Mouse (Mus musculus): Measurements from ENCODE around the gene Ifitm5. TPM values are rescaled to one million over a fixed set of nuclear protein-coding genes. Genes with fewer than 3 reads are reported as not detected.

Ifitm5 gene
- polyA plus RNA-seq, 1 experiment, result not detected

DNA sequence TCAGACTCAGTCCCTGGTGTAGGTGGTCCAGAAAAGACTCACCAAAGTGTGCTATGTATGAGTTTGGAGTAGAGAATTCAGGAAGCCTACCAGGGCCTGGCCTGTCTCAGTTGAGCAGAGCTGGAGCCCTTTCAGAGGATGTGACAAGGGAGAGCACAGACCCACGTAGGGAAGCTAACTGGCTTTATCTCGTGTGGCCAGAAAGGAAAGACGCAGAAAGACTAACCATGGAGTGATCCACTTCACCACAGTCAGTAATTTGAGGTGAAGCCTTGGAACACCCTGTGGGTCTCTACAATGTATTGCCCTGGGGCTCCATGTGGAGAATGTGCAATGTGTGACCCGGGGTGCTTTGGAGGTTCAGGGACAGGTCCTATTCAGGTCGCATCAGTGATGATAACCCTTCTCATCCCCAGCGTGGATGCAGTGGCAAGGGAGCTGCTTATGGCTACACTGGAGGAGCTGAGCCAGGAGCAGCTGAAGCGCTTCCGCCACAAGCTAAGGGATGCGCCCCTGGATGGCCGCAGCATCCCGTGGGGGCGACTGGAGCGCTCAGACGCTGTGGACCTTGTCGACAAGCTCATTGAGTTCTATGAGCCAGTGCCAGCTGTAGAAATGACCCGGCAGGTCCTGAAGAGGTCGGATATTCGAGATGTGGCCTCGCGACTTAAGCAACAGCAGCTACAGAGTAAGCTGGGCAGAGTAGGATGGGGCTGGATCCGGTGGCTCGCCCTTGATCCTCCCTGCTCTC lies 28.7 kb downstream of the Ifitm5 start:
- TF ChIP-seq GATA1 (IDR thresholded peaks at IDR 0.05; ENCODE audit: borderline replicate concordance, low read length) (peak; percentile 85; the same call in 2 of the 3 replicates), FLI1 (IDR thresholded peaks at IDR 0.05; ENCODE audit: low read length) (no peak)
- Histone ChIP-seq H3K4me3 (replicated peaks) (peak overlapping the region; percentile 91), H3K9me3 (no peaks in the 10 kb centered on the region), H3K27me3 (replicated peaks) (no peaks in the 10 kb centered on the region), H3K4me1 (peaks cover 100% of the 10 kb centered on the region), H3K36me3 (replicated peaks; ENCODE audit: low read length) (peaks cover 42% of the 10 kb centered on the region)

GRCm38 (mm10) chr7:140920418-140921029 lies 29.6 kb downstream of the Ifitm5 start, which contains the start of gene Nlrp6:
Gene Nlrp6 (plus strand): TSS chr7:140920902.
- Histone ChIP-seq H3K27me3 (replicated peaks) (no peaks in the 10 kb centered on the region), H3K9me3 (no peaks in the 10 kb centered on the region), H3K4me1 (peaks cover 100% of the 10 kb centered on the region), H3K4me3 (replicated peaks) (peak within 1 kb of the TSS; percentile 91), H3K36me3 (replicated peaks; ENCODE audit: low read length) (peaks cover 33% of the 10 kb centered on the region)
- TF ChIP-seq GATA1 (IDR thresholded peaks at IDR 0.05; ENCODE audit: borderline replicate concordance, low read length) (no peak), FLI1 (IDR thresholded peaks at IDR 0.05; ENCODE audit: low read length) (no peak)

- Histone ChIP-seq H3K36me3 (replicated peaks; ENCODE audit: low read length) (peaks cover 27% of the 10 kb centered on the region), H3K4me1 (peaks cover 100% of the 10 kb centered on the region), H3K4me3 (replicated peaks) (peak overlapping the region; percentile 91), H3K9me3 (no peaks in the 10 kb centered on the region), H3K27me3 (replicated peaks) (no peaks in the 10 kb centered on the region)
- no peak for TF ChIP-seq GATA1 (IDR thresholded peaks at IDR 0.05; ENCODE audit: borderline replicate concordance, low read length)
- no peak for TF ChIP-seq FLI1 (IDR thresholded peaks at IDR 0.05; ENCODE audit: low read length)
These were observed 30.2 kb downstream of the Ifitm5 start for GRCm38 (mm10) chr7:140919911-140920310.

DNA sequence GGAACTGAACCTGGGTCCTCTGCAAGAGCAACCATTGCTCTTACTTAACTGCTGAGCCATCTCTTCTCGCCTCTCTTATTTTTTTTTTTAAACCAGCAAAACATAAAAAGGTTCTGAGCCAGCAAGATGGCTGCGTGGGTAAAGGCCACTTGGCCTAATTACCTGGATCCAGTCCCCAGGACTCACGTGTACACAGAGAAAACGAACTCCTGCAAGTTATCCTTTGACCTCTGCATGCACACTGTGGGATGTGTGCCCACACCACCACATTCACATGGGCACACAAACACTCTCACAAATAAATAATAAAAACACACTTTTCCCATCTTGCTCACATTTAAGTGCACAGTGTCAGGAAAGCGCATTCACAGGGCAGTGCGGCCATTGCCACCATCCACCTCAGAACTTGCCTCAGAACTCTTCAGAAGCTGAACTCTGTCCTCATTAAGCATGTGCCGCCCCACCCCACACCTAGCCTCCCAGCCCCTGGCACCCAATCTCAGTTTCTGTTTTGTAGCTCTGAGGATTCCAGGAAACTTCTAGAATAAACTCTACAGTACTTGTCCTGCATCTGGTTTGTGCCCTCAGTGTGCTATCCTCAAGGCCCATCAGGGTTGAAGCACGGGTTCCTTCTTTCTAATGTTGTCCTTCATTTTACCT lies 35.9 kb downstream of the Ifitm5 start:
- Histone ChIP-seq H3K4me3 (replicated peaks) (no peak overlapping the region), H3K9me3 (no peaks in the 10 kb centered on the region), H3K36me3 (replicated peaks; ENCODE audit: low read length) (no peaks in the 10 kb centered on the region), H3K4me1 (peaks cover 74% of the 10 kb centered on the region), H3K27me3 (replicated peaks) (no peaks in the 10 kb centered on the region)
- TF ChIP-seq FLI1 (IDR thresholded peaks at IDR 0.05; ENCODE audit: low read length), result no peak
- TF ChIP-seq GATA1 (IDR thresholded peaks at IDR 0.05; ENCODE audit: borderline replicate concordance, low read length), result no peak

DNA sequence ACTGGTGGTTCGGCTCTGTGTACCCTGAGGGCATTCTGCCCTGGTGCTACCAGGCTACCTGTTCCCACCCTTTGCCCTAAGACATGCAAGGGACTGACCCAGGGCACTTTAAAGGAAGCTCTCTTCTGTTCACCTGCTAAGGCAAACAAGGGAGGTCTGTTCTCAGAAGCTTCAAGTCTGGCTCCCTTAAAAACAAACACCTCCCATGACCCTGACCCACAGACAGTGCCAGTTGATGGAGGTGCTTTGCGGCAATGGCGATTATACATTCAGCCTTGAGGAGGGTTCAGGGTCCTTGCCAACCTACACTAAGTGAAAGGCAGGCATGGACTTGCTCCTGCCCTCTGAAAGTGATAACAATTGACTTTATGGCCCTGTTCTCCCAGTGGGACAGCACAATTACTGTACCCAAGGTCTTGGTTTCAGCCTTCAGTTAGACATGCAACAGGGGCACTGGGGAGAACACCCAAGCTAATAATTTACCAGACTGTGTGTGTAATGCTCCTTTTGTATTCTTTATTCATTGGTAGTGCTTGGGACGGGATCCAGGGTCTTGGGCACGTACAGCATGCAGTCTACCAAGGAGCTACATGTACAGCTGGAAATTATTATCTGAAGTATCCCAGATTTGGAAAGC lies 37.1 kb downstream of the Ifitm5 start:
- TF ChIP-seq GATA1 (IDR thresholded peaks at IDR 0.05; ENCODE audit: borderline replicate concordance, low read length) (no peak), FLI1 (IDR thresholded peaks at IDR 0.05; ENCODE audit: low read length) (no peak)
- Histone ChIP-seq H3K27me3 (replicated peaks) (no peaks in the 10 kb centered on the region), H3K9me3 (no peaks in the 10 kb centered on the region), H3K4me1 (peaks cover 73% of the 10 kb centered on the region), H3K4me3 (replicated peaks) (no peak overlapping the region), H3K36me3 (replicated peaks; ENCODE audit: low read length) (no peaks in the 10 kb centered on the region)

GRCm38 (mm10) chr7:140912293-140912692 lies 37.8 kb downstream of the Ifitm5 start:
- peaks cover 67% of the 10 kb centered on the region for H3K4me1 ChIP-seq
- H3K9me3 ChIP-seq, result no peaks in the 10 kb centered on the region
- H3K27me3 ChIP-seq (replicated peaks), result no peaks in the 10 kb centered on the region
- H3K36me3 ChIP-seq (replicated peaks; ENCODE audit: low read length), result no peaks in the 10 kb centered on the region
- peak overlapping the region; percentile 12 for H3K4me3 ChIP-seq (replicated peaks)
- TF ChIP-seq FLI1 (IDR thresholded peaks at IDR 0.05; ENCODE audit: low read length) (no peak), GATA1 (IDR thresholded peaks at IDR 0.05; ENCODE audit: borderline replicate concordance, low read length) (no peak)

- no peaks in the 10 kb centered on the region for H3K9me3 ChIP-seq
These were observed 41.4 kb downstream of the Ifitm5 start for GRCm38 (mm10) chr7:140908634-140909107.

GRCm38 (mm10) chr7:140908181-140908580 lies 41.9 kb downstream of the Ifitm5 start:
- H3K27me3 ChIP-seq (replicated peaks), result peaks cover 3% of the 10 kb centered on the region
- no peaks in the 10 kb centered on the region for H3K9me3 ChIP-seq
- TF ChIP-seq FLI1 (IDR thresholded peaks at IDR 0.05; ENCODE audit: low read length) (no peak), GATA1 (IDR thresholded peaks at IDR 0.05; ENCODE audit: borderline replicate concordance, low read length) (no peak)
- H3K4me3 ChIP-seq (replicated peaks), result peak overlapping the region; percentile 91
- H3K4me1 ChIP-seq, result peaks cover 63% of the 10 kb centered on the region
- no peaks in the 10 kb centered on the region for H3K36me3 ChIP-seq (replicated peaks; ENCODE audit: low read length)

More at GRCm38 (mm10) chr7:140908634-140909107, 41.4 kb downstream of the Ifitm5 start:
- peak overlapping the region; percentile 91 for H3K4me3 ChIP-seq (replicated peaks)
- H3K27me3 ChIP-seq (replicated peaks), result peaks cover 3% of the 10 kb centered on the region
- no peaks in the 10 kb centered on the region for H3K36me3 ChIP-seq (replicated peaks; ENCODE audit: low read length)
- TF ChIP-seq GATA1 (IDR thresholded peaks at IDR 0.05; ENCODE audit: borderline replicate concordance, low read length) (no peak), FLI1 (IDR thresholded peaks at IDR 0.05; ENCODE audit: low read length) (no peak)
- peaks cover 60% of the 10 kb centered on the region for H3K4me1 ChIP-seq

DNA sequence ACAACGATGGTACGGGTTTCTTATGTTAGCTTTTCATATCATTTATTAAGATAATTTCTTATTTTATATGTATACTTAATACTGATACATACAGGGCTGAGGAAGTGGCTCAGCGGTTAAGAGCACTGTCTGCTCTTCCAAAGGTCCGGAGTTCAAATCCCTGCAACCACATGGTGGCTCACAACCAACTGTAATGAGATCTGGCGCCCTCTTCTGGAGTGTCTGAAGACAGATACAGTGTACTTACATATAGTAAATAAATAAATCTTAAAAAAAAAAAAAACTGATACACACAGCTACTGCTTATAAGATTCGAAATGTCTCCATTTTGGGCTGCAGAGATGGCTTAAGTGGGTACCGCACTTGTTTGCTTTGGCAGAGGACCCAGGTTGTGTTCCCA lies 42.4 kb downstream of the Ifitm5 start:
- TF ChIP-seq FLI1 (IDR thresholded peaks at IDR 0.05; ENCODE audit: low read length), result no peak
- no peak for TF ChIP-seq GATA1 (IDR thresholded peaks at IDR 0.05; ENCODE audit: borderline replicate concordance, low read length)
- Histone ChIP-seq H3K9me3 (no peaks in the 10 kb centered on the region), H3K36me3 (replicated peaks; ENCODE audit: low read length) (no peaks in the 10 kb centered on the region), H3K27me3 (replicated peaks) (peaks cover 3% of the 10 kb centered on the region), H3K4me1 (peaks cover 61% of the 10 kb centered on the region), H3K4me3 (replicated peaks) (no peak overlapping the region)

Data from megakaryocyte, embryonic 14.5 days (primary cell).